Mouse (Mus musculus): ENCODE results near the gene Mocs3. TPM values are rescaled to one million over a fixed set of nuclear protein-coding genes. Genes with fewer than 3 reads are reported as not detected.

The Mocs3 gene
- total RNA-seq (2021): 10 to 100 TPM; 15.4 to 16.6 TPM

DNA sequence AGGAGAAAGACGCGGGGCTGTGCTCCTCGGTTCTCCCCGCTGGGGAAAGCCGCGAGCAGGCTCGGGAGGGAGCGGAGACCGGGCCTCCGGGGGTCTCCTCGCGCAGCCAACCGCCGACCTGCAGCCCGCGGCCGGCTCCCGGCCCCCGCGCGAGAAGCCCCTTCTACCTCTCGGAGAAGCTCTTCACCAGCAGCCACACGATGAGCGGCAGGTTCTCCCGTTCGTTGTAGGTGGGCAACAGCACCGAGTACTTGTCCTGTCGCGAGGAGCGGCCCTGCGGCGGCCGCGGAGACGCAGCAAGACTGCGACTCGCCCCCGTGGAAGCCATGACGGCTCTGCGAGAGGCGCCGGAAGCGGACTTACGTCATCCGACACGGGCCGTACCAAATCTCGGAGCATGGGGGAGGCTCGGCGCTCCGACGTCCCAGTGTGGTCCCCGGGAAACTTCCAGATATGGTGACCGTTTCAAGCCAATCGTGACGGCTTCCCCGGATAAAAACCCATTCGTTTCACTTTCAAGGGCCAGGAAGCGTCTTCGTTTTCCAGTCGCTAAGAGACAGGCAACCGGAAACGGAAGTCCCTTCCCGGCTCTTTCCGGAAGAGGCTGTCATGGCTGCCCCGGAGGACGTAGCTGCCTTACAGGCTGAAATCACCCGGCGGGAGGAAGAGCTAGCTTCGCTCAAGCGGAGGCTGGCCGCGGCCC is at the start of gene Mocs3, which contains the start of the genes Gm20716 and Dpm1:
Gene Mocs3 (plus strand): TSS at position 597 of the 703 bp plus-strand sequence.
Gene Gm20716 (minus strand): TSS at position 339 of the 703 bp plus-strand sequence.
Gene Dpm1 (minus strand): TSS at position 566 of the 703 bp plus-strand sequence.
- peak; percentile 93 to 94 for DNase-seq (ENCODE audit: low spot score in 2 of 2)
- intact Hi-C loops (cut with DNase I): loop anchor here (1.0 kb wide), 1 partner anchor 23 kb away; the partner anchor contains the start of gene Adnp

DNA sequence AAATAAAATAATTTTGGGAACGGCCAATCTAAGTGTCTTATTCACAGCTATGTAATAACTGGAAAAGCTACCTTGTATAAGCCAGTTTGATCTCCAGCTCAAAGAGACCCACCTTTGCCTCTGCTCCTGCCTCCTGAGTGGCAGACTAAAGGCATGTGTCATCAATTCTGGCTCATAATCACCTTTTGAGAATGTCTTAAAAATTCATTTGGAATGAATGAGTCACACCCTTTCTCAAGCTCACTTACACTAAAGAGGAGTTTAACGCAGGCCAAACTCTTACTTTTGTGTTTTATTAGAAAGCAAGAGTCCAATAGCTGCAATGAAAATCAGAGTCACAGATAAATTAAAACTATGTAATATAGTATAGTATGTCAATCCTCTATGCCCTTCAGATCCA is 38.6 kb upstream of the Mocs3 start:
- intact Hi-C loops (cut with DNase I): no loop called here
- no peak for DNase-seq (ENCODE audit: low spot score in 2 of 2)

DNA sequence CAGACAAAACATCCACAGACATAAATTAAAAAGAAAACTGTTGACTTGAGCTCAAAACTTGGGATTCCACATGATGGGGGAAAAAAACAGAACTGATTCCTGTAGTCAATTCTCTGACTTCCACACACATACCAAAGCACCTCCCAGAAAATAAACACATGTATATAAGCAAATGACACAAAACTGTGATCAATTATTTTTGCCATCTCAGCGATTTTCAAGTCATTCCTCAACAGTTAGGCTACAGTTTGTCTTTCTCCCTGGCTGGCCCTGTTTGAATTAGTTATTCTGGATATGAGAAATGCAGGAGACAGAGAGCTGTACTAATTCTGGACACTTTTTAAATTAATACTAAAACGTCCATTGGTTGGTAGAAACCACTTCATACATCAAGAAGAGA is 36.7 kb upstream of the Mocs3 start:
- intact Hi-C loops (cut with DNase I): no loop called here
- DNase-seq (ENCODE audit: low spot score in 2 of 2): no peak

DNA sequence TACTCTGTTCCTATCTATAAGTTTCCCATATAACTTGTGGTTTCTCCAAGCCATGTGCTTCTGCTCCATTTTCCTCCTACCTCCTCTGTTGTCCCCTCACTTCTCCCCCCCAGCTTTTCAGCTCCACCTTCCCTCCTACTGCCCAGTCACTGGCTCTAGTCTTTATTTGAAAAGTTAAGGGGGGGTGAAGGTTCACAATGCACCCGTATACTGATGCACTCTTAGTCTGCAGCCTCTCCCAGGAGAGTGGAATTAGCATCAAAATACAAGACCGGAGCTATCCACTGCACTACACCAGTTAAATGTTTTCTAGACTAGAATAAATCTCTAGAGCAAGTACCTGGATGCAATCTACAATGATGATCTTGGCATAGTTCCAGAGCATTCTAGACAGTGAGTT is 34.7 kb upstream of the Mocs3 start:
- no peak for DNase-seq (ENCODE audit: low spot score in 2 of 2)
- intact Hi-C loops (cut with DNase I): no loop called here

DNA sequence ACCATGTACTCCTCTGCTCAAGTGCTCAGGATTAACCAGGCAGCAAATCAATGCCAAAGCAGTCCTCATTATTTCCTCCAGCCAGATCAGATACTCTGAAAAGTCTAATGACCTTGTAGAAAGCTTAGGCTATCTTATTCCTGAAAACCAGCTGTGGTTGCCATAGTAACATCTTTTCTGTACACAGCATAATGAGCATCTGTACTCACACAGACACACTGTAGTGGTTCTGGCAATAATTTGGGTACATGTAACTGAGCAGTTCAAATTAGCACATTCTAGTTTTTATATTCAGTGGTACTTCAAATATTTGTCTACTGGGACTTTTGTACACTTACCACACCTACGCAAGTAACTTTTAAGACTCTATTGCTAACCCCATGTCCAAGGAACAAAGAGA is 32.0 kb upstream of the Mocs3 start:
- intact Hi-C loops (cut with DNase I): no loop called here
- no peak for DNase-seq (ENCODE audit: low spot score in 2 of 2)

DNA sequence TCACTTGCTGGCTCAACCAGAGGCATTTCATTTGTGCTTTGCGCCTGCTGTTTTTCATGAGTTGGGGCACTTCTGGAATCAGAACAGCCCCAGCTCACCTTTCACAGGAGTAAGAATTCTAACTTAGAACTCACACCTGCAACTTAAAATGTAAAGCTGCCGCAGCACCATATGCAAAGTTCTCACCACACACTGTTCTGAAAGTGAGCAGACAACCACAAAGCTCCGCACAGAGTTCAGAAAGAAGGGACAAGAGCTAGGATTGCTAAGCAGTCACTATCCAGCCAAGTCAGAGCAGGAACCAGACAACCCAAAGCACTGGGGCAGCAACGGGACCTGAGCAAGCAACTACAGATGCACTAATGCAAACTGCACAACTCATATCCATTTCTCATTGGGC is 30.9 kb upstream of the Mocs3 start:
- intact Hi-C loops (cut with DNase I): no loop called here

DNA sequence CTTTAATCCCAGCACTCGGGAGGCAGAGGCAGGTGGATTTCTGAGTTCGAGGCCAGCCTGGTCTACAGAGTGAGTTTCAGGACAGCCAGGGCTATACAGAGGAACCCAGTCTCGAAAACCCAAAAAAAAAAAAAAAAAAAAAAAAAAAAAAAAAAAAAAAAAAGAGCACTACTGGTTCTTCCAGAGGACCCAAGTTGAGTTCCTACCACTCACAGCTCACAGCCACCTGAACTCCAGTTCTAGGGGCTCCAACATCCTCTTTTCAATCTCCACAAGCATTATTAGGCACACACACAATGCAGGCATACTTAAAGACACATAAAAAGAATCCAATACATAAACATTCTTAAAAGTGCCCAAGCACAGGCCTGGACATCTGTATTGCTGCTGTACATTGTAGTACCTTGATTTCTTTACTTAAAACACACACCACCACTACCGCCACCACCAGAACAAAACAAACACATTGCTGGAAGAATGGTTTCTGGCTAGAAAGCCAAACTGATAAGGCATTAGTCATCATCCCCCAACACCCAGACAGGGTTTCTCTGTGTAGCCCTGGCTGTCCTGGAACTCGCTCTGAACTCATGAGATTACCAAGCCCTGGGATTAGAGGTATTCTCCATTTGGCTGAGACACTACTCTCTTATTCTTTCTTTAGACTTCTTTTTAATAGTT is 30.3 kb upstream of the Mocs3 start:
- DNase-seq (ENCODE audit: low spot score in 2 of 2): no peak
- intact Hi-C loops (cut with DNase I): no loop called here

More for the DNA sequence above, 30.9 kb upstream of the Mocs3 start:
- no peak for DNase-seq (ENCODE audit: low spot score in 2 of 2)

DNA sequence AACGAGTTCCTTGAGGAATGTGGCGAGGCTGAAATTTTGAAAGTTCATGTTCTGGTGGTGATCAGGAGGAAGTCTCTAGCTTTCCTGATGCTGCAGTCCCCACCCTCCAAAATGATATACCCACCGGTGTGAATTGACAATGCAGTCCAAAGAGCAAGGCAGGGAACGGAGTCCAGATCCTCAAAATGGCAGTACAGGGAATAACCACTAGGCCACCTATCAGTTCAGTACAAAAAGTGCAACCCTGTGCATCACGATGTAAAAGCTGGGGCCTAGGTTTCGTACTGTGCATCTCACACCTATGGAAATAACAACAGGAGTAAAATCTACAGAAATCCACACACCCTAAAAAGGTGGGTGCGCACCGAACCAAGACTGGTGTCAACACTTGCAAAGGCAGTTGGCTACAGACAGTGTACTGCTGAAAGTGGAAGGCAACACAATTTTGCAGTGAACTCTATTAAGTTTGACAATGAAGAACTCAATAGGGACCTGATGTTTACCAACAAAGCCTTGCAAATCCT is 25.9 kb upstream of the Mocs3 start:
- intact Hi-C loops (cut with DNase I): no loop called here
- DNase-seq (ENCODE audit: low spot score in 2 of 2): no peak

DNA sequence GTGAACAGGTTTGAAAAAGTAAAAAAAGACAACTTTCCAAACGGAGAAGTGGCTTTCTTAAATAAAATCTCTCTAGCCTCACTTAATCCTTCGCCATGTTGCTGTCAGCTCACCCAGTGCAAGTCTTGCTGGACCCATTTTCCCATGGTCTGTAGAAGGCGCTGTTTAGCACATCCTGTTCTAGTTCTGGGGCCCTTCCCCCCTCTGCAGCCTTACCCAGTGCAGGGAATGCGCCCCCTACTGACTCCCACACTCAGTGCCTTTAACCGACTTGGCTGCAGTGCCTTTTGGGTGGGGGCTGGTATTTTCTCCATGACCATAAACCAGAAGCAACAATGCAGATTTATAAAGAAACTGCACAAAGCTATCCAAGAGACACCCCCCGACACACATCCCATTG is 25.2 kb upstream of the Mocs3 start:
- DNase-seq (ENCODE audit: low spot score in 2 of 2): peak; percentile 90 to 96
- intact Hi-C loops (cut with DNase I): loop anchor here (1.0 kb wide), 1 partner anchor 88 kb away; no protein-coding TSS in a partner anchor

DNA sequence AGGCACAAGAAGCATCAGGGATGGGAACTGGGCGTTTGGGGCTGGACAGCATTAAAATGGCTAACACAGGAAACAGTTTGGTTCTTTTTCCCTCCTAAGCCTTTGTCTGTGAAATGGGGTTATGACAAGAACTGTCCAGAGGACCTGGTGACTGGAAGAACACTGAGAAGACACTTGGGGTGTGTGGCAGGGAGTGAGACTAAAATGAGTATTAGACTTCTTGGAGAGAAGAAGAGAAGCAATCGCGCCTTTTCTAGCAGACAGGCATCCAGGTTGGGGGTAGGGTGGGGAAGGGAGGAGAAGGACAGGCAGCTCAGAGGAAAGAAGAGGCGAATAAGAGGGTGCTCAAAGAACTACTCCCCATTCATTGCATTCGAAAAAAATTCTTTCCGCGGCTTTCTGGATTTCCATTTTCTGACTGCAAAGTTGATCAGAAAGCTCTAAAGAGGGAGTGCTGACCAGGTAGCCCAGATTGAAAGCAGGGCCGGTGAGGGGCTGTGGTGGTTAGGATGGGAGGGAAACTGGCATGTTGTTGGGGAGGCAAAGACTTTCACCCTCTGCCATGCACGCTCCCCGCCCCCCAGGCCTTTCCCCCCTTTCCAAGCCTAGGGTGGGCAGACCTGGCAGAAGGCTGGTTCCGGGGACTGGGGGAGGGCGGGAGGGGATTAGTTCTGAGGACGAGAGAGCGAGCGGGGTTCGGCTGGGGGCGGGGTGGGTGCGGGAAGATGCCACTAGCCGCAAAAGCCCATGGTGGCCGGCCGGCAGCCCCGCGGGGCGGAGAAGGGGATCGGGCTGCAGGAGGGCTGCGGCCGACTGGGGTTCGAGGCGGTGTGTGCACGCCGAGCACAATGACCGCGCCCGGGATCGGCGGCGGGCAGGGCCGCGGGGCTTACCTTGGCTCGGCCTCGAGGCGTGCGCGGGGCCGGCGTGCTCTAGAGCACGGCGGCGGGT is 24.5 kb upstream of the Mocs3 start:
- peak in 1 of 2 experiments; percentile 38 for DNase-seq (ENCODE audit: low spot score in 2 of 2)
- intact Hi-C loops (cut with DNase I): loop anchor here (1.0 to 2.0 kb wide), 2 partner anchors 77 to 89 kb away; no protein-coding TSS in a partner anchor

DNA sequence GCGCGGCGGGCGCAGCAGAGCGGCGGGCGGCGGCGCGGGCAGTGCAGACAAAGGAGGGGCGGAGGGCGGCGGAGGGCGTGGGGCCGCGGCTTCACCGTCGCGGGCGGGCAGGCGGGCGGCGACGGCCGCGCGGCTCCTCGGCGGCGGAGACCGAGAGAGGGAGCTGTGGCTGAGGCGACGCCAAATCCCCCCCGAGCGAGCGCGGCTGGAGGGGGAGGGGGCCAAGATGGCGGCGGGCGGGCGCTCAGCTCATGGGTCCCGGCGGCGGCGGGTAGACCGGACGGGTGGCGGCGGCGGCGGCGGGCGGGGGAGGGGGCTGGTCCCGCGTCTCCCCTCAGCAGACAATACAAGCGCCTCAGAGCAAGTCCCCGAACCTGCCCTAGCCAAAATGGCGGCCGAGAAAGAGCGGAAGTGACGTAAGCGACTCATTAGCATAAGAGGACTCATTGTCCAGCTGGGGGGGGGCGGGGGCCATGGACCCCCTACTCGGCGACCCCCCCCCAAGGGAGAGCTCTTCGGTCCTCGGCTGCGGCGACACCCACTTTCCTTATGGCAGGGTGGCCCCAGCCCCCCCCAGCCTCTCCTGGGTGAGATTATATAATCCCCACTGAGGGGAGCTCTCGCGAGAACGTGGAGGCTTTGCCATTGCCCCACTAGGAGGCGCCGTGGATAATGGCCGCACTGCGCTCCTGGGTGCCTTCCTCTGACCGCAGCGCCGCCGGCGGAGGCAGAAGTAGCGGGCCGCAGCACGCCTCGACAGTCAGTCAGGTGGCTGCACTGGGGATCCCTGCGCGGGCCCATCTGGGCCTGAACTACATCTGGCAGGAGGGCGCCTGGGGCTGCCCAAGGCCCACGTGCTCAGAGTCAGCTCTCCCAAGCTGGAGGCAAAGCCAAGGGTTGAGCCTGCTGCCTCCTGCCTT is 23.4 kb upstream of the Mocs3 start, which contains the start of gene Adnp:
Gene Adnp (minus strand): TSS at position 388 of the 920 bp plus-strand sequence.
- DNase-seq (ENCODE audit: low spot score in 2 of 2): peak; percentile 97
- intact Hi-C loops (cut with DNase I): loop anchor here (1.0 to 2.0 kb wide), 2 partner anchors 23 to 78 kb away; partner anchors contain the start of genes Dpm1, Gm20716 and Mocs3

DNA sequence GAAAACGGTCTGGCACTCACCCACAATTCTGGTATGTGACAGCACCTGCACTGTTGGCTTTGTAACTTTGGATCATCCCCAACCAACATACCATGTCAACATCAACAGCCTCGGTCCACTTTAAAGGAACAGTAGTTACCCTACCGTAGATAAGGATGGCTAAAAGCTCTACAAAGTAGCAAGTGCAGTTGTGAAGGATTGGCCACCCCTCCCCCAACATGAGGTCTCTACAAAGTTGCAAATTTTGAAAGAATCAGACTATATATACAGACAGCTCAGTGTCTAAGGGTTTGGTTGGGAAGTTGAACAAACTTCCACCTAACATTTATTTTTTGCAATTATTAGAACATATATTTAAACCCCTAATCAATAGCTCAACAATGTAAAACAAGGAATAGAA is 22.5 kb upstream of the Mocs3 start:
- intact Hi-C loops (cut with DNase I): loop anchor here (1.0 to 2.0 kb wide), 3 partner anchors 17 to 79 kb away; partner anchors contain the start of genes Dpm1, Gm20716 and Mocs3
- DNase-seq (ENCODE audit: low spot score in 2 of 2): no peak

DNA sequence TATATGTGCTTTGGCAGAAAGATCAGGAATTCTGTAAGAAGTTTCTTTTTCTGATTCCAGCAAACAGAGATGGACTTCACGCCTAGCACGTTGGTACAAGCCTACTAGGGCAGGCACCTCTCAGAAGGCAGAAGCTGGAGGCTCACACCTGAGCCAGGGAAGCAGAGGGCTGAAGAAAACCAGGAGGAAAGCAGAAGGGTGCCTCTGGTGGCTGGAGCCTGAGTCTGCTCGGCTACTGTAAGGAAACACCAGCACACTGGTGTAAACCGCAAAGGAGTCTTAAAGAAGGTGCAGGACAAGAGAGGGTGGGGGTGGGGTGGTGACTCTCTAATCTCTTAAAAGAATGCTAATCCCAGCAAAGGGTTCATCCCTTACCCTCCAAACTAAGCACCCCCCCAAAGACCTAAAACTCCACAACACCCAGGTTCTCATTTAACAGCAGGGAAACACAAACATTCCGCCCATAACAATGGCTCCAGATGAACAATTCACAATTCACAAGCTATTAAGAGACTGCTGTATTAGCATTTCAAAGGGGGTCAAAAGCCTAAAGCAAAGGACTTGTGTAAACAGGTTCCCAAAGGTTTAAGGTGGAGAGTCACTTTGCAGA is 16.5 kb upstream of the Mocs3 start:
- DNase-seq (ENCODE audit: low spot score in 2 of 2): no peak
- intact Hi-C loops (cut with DNase I): no loop called here

DNA sequence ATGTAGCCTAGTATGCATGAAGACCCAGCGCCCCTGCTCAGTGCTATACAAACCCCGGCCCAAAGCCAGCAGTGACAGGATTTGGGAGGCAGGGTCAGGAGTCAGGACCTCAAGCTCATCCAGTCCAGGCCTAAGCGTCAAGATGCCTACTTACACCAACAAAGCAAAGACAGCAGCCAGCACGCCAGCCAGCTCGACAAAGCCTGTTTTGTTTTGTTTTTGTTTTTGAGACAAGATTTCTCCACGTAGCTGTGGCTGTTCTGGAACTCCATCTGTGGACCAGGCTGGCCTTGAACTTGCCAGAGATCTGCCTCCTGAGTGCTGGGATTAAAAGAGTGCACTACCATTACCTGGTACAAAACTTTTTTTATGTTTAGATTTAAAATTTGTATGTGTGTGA is 7.1 kb upstream of the Mocs3 start:
- intact Hi-C loops (cut with DNase I): no loop called here
- DNase-seq (ENCODE audit: low spot score in 2 of 2): no peak

DNA sequence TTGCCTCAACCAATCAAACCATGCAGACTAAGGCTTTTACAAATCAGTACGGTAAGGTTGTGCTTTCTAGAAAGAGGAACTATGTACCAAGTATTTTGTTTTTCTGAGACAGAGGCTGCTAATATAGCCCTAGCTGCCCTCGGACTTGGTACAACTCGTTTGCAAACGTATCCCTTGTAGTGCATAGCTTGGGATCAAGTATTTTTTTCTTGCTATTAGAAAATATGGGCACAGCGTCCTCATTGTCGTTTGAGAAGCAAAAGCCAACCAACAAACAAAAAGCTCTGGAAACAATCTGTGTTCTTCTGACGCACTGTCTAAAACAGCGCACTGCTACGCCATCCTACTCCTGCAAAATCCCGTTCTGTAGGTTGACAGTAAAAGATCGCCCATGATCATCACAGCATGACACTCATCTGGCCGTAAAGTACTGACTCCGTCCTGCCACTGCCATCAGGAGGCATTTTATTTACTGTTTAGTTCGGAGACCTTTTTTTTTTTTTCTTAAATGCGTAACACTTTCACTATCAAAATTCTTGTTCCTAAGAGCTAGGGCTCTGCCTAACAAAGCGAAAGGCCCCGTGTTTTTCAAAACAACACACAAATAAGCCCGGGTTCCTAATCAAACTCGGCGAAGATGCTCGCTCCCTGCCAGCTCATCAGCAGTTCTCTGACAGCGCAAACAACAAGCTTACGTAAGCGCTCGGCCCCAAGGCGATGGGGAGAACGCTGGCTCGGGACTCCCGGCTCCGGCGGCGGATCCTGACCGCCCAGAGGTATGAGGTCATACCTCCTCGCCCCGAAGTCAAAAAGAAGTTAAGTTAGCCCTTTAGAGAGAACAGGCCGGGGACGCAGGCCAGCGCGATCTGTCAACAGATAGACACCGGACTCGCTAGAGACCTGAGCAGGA is 1.1 kb upstream of the Mocs3 start:
- DNase-seq (ENCODE audit: low spot score in 2 of 2): peak; percentile 51 to 57
- intact Hi-C loops (cut with DNase I): loop anchor here (1.0 kb wide), 1 partner anchor 22 kb away; the partner anchor contains the start of gene Adnp

DNA sequence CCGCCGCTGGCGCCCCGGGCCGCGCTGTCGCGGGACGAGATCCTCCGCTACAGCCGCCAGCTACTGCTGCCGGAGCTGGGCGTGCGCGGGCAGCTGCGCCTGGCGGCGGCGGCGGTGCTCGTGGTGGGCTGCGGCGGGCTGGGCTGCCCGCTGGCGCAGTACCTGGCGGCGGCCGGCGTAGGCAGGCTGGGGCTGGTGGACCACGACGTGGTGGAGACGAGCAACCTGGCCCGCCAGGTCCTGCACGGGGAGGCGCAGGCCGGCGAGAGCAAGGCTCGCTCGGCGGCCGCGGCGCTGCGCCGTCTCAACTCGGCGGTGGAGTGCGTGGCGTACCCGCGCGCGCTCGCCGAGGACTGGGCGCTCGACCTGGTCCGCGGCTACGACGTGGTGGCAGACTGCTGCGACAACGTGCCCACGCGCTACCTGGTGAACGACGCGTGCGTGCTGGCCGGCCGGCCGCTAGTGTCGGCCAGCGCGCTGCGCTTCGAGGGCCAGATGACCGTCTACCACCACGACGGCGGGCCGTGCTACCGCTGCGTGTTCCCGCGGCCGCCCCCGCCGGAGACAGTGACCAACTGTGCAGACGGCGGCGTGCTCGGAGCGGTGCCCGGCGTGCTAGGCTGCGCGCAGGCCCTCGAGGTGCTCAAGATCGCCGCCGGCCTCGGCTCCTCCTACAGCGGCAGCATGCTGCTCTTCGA is 500 bp downstream of the Mocs3 start:
- intact Hi-C loops (cut with DNase I): loop anchor here (1.0 kb wide), 1 partner anchor 24 kb away; the partner anchor contains the start of gene Adnp
- DNase-seq (ENCODE audit: low spot score in 2 of 2): peak; percentile 24 to 54
